22 mouse cellular contexts compared by ENCODE assay signal in the genomic region with DNA sequence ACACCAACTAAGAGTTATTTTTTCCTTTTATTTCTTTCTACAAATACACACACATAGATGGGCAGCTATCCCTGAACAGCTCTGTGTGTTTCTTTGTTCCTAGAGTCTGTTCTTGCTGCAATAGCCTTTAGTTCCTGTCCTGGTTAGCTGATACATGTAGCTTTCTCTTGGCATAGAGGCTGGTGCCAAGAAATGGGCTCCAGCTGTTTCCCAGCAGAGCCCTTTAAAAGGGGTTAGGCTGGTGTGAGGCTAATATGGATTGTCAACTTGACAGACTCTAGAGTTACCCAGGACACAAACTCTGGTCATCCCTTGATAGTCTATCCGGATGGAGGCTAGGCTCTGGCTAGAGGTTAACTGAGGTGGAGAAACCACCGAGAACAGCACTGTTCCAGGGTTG.
DNase-seq lines count a peak whose midpoint lies in the region; ATAC-seq and TF ChIP-seq lines count a peak whose summit lies in the region.
"Had no signal": no experiment of that assay in that cellular context is flagged by ENCODE, and none has a peak within 500 bp of the region (broad histone marks: within the 10 kb centered on the region; RNA-seq: fewer than 3 reads in every experiment).

No protein-coding gene starts in this region.

- 93% methylated on average over 2 of the region's 2 CpGs for WGBS in heart, adult 2 months
- WGBS in lung, embryonic 15.5 days, result 54% methylated on average over 2 of the region's 2 CpGs
- 63% methylated on average over 2 of the region's 2 CpGs for WGBS in lung, adult 2 months
- 75% methylated on average over 2 of the region's 2 CpGs for WGBS in lung, postnatal 0 days

- peak; percentile 62; the same call in 1 of the 2 replicates for ATAC-seq in lung, embryonic 15.5 days (ENCODE audit: borderline replicate concordance, extremely low read depth, low FRiP score, low TSS enrichment)
- ATAC-seq in lung, postnatal 0 days, result no peak
- ATAC-seq: forebrain, embryonic 14.5 days had no signal

- peaks cover 3% of the 10 kb centered on the region for H3K36me3 ChIP-seq in heart, adult 2 months (ENCODE audit: control insufficient read depth, insufficient read depth, low read length)
- H3K36me3 ChIP-seq in lung, embryonic 15.5 days, result no peaks in the 10 kb centered on the region
- H3K36me3 ChIP-seq in lung, postnatal 0 days (ENCODE audit: insufficient read depth, low read length), result no peaks in the 10 kb centered on the region
- H3K36me3 ChIP-seq: embryonic facial prominence, embryonic 13.5 days; embryonic facial prominence, embryonic 15.5 days; forebrain, embryonic 10.5 days; forebrain, embryonic 12.5 days had no signal

- TF ChIP-seq EP300 in heart, adult 2 months (IDR thresholded peaks at IDR 0.05; ENCODE audit: insufficient read depth, low read depth, low read length), result no peak
- no peak for TF ChIP-seq EP300 in lung, postnatal 0 days (IDR thresholded peaks at IDR 0.05)

- no peaks in the 10 kb centered on the region for H3K9me3 ChIP-seq in lung, embryonic 15.5 days
- H3K9me3 ChIP-seq in lung, postnatal 0 days (ENCODE audit: low read length), result no peaks in the 10 kb centered on the region
- H3K9me3 ChIP-seq: embryonic facial prominence, embryonic 13.5 days; embryonic facial prominence, embryonic 15.5 days; forebrain, embryonic 10.5 days; forebrain, embryonic 12.5 days had no signal

- no peak for DNase-seq in heart, adult 2 months
- DNase-seq in heart, adult 9 months (ENCODE audit: low spot score in 2 of 2), result no peak
- no peak for DNase-seq in lung, adult 2 months
- DNase-seq in lung, postnatal 0 days (ENCODE audit: low spot score), result peak; percentile 21
- no peak for DNase-seq in lung, postnatal 25 days (ENCODE audit: low spot score)
- DNase-seq: adrenal gland, adult 2 months; adrenal gland, postnatal 10 days; adrenal gland, postnatal 25 days; cerebellum, adult 11 months; cerebellum, adult 18-20 months; cerebellum, adult 8-10 months; cerebellum, adult 9-11 months; cerebellum, postnatal 14 days; cerebellum, postnatal 36 days; embryo, embryonic 11 days had no signal

- no peak overlapping the region for H3K4me3 ChIP-seq in heart, adult 2 months
- H3K4me3 ChIP-seq in lung, embryonic 15.5 days, result no peak overlapping the region
- no peak overlapping the region for H3K4me3 ChIP-seq in lung, adult 2 months (replicated peaks; ENCODE audit: extremely low read depth, low read depth, low read length)
- no peak overlapping the region for H3K4me3 ChIP-seq in lung, postnatal 0 days (ENCODE audit: low read depth, low read length)
- H3K4me3 ChIP-seq: embryonic facial prominence, embryonic 13.5 days; embryonic facial prominence, embryonic 15.5 days; erythroblast, embryonic 14.5 days; forebrain, embryonic 10.5 days; forebrain, embryonic 12.5 days had no signal

- no peak for TF ChIP-seq POLR2A in heart, adult 2 months (IDR thresholded peaks at IDR 0.05; ENCODE audit: insufficient read depth, low read depth, low read length)
- TF ChIP-seq POLR2A in lung, adult 2 months (IDR thresholded peaks at IDR 0.05; ENCODE audit: borderline replicate concordance, extremely low read depth, low read depth, low read length), result no peak

- intact Hi-C loops in heart, adult 2 months (cut with DNase I), result loop anchor here (2.0 to 5.0 kb wide), 2 partner anchors 27 to 52 kb away; no protein-coding TSS in a partner anchor

- peak overlapping the region; percentile 69 for H3K27ac ChIP-seq in heart, adult 2 months
- H3K27ac ChIP-seq in lung, embryonic 15.5 days, result peak overlapping the region; percentile 44; the same call in 1 of the 2 replicates
- H3K27ac ChIP-seq in lung, postnatal 0 days (ENCODE audit: low read length), result no peak overlapping the region
- H3K27ac ChIP-seq: embryonic facial prominence, embryonic 13.5 days; embryonic facial prominence, embryonic 15.5 days; forebrain, embryonic 10.5 days; forebrain, embryonic 12.5 days had no signal

- H3K79me2 ChIP-seq in heart, adult 2 months (replicated peaks; ENCODE audit: control insufficient read depth, insufficient read depth, low read length), result no peaks in the 10 kb centered on the region

- H3K9ac ChIP-seq in heart, adult 2 months (ENCODE audit: low read depth, low read length), result no peak overlapping the region
- H3K9ac ChIP-seq in lung, embryonic 15.5 days, result no peak overlapping the region
- no peak overlapping the region for H3K9ac ChIP-seq in lung, postnatal 0 days (replicated peaks; ENCODE audit: low read depth)
- H3K9ac ChIP-seq: embryonic facial prominence, embryonic 13.5 days; embryonic facial prominence, embryonic 15.5 days; forebrain, embryonic 12.5 days had no signal

- TF ChIP-seq CTCF in heart, adult 2 months (IDR thresholded peaks at IDR 0.05), result no peak
- TF ChIP-seq CTCF in lung, adult 2 months (IDR thresholded peaks at IDR 0.05; ENCODE audit: insufficient read depth, low read length), result no peak
- TF ChIP-seq CTCF in lung, postnatal 0 days (IDR thresholded peaks at IDR 0.05), result no peak

- H3K27me3 ChIP-seq in heart, adult 2 months (ENCODE audit: control insufficient read depth, insufficient read depth, low read length), result no peaks in the 10 kb centered on the region
- no peaks in the 10 kb centered on the region for H3K27me3 ChIP-seq in lung, embryonic 15.5 days
- H3K27me3 ChIP-seq in lung, postnatal 0 days (replicated peaks; ENCODE audit: insufficient read depth, low read length), result no peaks in the 10 kb centered on the region
- H3K27me3 ChIP-seq: embryonic facial prominence, embryonic 13.5 days; embryonic facial prominence, embryonic 15.5 days; forebrain, embryonic 12.5 days had no signal

- H3K4me1 ChIP-seq in heart, adult 2 months (ENCODE audit: control insufficient read depth, insufficient read depth, low read length), result peaks cover 3% of the 10 kb centered on the region
- H3K4me1 ChIP-seq in lung, embryonic 15.5 days, result 0 out of 2 replicates have a peak, but pooled peaks cover 3% of the 10 kb centered on the region
- peaks cover 2% of the 10 kb centered on the region; the same call in 1 of the 2 replicates for H3K4me1 ChIP-seq in lung, adult 2 months (ENCODE audit: control insufficient read depth, insufficient read depth, low read length)
- H3K4me1 ChIP-seq in lung, postnatal 0 days (ENCODE audit: insufficient read depth, low read depth, low read length), result no peaks in the 10 kb centered on the region
- H3K4me1 ChIP-seq: embryonic facial prominence, embryonic 13.5 days; embryonic facial prominence, embryonic 15.5 days; forebrain, embryonic 10.5 days had no signal

- no peak overlapping the region for H3K4me2 ChIP-seq in lung, embryonic 15.5 days
- H3K4me2 ChIP-seq in lung, postnatal 0 days (replicated peaks; ENCODE audit: low read depth, low read length), result no peak overlapping the region
- H3K4me2 ChIP-seq: embryonic facial prominence, embryonic 13.5 days; embryonic facial prominence, embryonic 15.5 days; forebrain, embryonic 12.5 days had no signal
